Mouse (Mus musculus): Measurements from ENCODE around the gene Nr1i2. TPM values are rescaled to one million over a fixed set of nuclear protein-coding genes. Genes with fewer than 3 reads are reported as not detected.
"Not testable (repeated sequence)": the region's sequence is repeated elsewhere in the genome, so short reads cannot be mapped to it uniquely, and the experiment has no call there.

Gene Nr1i2
- not detected for total RNA-seq (2021)
- long read RNA-seq, experiment 1, result 0 reads
- long read RNA-seq, experiment 2, result 0 reads

DNA sequence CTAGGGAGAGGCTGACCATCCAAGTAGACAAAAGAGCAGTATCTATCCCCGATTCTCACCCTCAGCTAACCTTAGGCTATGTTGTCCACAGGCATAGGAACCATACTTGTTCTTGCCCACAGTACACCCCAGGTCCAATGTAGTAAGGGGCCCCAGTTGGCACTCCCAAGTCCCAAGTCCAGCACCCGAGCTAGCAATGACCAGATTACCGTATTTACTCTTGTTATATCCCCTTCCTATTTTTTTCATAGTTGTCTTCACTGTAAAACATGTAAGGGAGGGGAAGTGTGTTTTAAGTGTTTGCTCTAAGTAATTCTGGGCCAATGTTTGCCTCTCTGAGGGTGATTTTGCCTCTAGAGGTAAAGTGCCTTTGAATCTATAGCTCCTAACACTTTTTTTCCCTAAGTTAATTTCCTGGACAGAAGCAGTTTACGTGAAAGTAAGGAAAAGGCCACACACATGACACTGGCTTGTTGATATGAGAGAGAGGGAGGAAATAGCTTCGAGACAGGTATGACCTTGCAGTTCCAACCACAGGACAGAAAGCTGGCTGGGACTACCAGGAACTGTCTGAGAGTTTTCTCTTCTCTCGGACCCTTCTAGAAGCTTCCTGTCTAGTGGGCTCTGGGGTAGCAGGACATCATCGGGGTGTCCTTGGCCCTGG is at the start of gene Nr1i2:
Nr1i2 (minus strand) TSS at position 140 of the 664 bp plus-strand sequence.
- DNase-seq (ENCODE audit: low spot score in 2 of 2), result no peak

DNA sequence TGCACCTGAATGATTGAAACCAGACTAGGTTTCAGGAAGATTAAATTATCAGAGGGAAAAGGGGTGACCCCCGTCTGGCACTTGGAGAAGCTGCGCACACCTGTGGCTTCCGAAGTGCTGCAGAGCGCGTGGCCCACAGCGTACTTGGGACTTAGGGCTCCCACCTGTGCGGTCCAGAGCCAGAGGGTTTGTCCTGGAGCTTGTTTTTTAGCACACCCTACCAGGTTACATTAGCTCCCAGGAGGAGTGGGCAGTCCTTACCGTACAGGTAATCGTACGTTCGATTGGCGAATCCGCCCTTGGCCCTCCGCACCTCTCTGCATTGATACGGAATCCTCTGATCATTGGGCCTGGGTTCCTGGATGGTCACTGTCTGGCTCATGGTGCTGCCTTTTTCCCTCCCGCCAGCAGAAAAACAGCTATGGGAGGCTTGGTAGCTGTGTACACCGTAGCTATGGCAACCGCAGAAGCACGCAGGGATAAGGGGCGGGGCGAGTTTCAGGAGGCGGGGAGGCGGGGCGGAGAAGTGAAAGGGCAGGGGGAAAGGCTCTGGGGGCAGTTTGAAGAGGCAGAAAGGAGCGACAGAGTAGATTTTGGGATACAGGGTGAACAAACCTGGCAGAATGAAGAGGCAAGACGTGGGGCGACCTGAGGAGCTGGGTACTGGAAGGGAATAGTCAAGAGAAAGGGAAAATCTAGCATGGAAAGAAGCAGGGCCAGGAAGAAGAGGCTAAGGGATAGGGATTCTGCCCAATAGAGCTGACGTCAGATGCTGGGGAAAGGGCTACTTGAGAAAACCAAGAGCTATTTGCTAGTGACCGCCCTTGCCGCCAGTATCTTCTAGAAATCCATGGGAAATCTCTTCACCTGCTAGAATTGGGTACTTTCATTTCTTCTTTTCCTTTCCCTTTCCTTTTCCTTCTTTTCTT is 47.0 kb upstream of the Nr1i2 start, which contains the start of gene Maats1:
Maats1 (minus strand) TSS at position 748 of the 929 bp plus-strand sequence.
- peak; percentile 49 to 62 for DNase-seq (ENCODE audit: low spot score in 2 of 2)

DNA sequence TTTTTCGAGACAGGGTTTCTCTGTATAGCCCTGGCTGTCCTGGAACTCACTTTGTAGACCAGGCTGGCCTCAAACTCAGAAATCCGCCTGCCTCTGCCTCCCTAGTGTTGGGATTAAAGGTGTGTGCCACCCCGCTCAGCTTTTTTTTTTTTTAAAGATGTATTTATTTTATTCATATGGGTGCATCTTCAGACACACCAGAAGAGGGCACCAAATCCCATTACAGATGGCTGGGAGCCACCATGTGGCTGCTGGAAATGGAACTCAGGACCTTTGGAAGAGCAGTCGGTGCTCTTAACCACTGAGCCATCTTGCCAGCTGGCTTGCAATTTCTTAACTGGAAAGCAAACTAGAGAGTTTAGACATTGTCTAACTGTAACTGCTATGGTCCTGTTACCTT is 43.5 kb upstream of the Nr1i2 start:
- DNase-seq (ENCODE audit: low spot score in 2 of 2), result not testable (repeated sequence)

DNA sequence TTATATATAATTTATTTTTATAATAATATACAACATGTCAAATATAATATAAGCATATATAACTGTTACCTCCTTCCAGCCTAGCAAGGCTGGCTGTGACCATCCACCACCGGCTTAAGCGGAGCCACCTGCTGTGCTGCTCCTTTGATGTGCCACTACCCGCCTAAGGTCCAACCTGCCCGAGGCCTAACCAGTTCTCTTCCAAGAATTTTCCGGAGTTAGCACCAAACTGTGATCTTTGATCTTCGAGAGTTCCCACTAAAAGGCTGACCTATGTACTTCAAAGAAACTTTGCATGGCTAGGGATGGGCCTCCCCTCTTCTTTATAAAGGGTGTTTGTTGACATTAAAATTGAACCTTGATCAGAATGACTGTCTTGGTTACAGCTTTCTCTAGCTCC is 39.8 kb upstream of the Nr1i2 start:
- no peak for DNase-seq (ENCODE audit: low spot score in 2 of 2)

DNA sequence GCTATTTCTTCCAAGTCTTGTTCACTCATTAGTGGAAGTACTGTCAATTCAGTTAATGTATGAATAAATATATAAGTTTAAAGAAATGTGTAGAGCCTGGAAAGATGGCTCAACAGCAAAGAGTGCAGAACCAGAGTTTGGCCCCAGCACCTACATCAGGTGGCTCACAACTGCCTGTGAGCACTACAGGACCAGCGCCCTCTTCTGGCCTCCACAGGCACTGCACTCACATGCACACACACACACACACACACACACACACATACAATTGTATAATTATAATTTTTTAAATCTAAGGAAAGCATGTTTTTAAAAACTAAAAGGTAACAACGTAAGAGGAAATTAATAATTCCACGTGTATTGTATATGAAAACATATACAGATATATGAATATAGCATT is 34.7 kb upstream of the Nr1i2 start:
- no peak for DNase-seq (ENCODE audit: low spot score in 2 of 2)

DNA sequence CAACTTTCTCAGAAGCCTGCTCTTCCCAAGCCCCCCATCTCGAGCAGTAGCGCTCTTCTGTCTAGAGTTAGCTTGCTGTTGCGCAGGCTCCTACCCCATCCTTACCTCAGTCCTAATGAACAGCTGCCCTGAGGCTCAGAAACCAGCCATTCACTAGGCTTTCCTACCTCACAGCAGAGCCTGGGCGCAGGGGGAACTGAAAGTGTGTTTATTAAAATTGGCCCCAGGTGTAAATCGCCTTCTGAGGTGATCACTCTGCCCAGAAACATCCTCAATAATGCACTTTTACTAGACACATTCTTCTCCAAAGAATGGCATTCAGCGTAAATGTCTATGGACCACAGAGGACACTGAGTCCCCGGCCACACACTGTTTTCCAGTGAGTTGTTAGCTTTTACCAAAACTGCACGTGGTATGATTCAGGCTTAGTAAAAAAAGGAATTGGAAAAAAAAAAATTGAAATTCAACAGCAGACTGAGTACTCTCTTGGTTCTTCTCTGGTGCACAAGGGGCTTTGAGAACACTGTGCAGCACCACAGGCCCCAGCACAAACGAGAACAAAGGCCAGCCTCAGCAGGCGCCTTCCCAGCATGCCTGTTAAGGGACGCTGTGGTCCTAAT is 32.3 kb upstream of the Nr1i2 start:
- no peak for DNase-seq (ENCODE audit: low spot score in 2 of 2)

DNA sequence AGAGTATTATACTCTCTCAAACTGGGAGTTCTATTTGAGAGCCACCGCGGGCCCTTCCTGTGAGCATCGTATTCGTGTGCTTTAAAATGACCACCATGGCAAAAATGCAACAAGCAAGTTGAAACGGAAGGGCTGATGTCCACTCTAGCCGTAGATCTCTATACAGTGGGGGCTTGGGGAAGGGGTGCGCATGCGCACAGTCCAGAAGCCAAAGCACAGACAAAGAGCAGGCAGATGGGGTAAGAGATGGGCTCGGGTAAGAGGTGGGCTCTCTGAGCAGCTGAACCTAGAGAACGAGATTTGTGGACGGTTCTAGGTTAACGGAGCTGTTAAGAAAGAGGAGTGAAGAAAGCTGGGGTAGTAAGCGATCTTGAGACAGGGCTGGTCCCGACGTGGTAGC is 29.7 kb upstream of the Nr1i2 start:
- no peak for DNase-seq (ENCODE audit: low spot score in 2 of 2)

DNA sequence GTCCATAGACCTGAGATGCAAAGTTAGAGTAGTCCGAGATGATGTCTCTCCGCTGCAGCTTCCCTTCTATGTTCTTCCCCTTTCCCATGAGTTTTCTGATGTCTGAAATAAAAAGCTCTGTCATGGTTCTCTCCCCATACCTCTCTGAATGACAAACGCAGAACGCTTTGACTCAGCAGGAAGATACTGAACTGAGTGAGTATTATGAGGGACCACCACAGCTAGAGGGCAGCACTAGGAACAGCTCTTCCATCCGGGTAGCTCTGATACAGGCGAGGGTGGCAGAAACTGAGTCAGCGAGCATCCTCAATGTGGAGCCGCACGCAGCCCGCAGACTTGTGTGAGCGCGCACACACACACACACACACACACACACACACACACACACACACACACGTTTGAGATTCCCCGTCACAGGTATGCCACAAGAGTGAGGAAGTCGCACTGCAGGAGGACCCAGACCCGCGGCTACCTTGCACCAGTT is 26.9 kb upstream of the Nr1i2 start:
- peak; percentile 54 to 67 for DNase-seq (ENCODE audit: low spot score in 2 of 2)

DNA sequence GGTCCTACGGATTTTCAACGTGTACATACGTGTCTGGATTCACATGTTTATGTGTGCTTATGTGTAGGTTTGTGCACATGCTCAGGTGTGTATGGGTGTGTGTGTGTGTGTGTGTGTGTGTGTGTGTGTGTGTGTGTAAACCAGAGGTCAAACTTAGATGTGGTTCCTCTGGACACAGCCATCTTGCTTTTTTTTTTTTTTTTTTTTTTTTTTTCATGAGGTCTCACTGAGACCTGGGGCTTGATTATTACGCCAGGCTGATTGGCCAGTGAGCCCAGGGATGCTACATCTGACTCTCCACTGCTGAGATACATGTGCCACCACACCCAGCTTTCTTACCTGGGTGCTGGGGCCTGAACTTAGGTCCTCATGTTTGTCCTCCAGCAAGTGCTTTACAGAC is 24.5 kb upstream of the Nr1i2 start:
- DNase-seq (ENCODE audit: low spot score in 2 of 2), result no peak

DNA sequence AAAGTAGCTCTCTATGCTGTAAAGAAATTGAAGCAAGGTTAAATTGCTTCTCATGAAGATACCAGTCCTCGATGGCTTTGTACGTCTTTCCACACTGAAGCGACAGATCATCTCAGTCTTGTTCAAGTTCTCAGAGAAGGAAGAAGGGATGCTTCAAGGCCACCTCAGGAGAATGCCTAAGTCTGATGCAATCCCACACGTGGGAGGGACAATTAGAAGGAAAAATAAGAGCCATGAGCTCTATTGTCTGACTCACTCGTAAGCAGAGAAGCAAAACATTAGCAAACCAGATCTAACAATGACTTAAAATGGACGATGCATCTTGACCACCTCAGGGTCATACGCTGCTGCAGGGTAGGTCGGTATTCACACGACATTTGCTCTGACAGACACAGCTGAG is 23.9 kb upstream of the Nr1i2 start:
- no peak for DNase-seq (ENCODE audit: low spot score in 2 of 2)

DNA sequence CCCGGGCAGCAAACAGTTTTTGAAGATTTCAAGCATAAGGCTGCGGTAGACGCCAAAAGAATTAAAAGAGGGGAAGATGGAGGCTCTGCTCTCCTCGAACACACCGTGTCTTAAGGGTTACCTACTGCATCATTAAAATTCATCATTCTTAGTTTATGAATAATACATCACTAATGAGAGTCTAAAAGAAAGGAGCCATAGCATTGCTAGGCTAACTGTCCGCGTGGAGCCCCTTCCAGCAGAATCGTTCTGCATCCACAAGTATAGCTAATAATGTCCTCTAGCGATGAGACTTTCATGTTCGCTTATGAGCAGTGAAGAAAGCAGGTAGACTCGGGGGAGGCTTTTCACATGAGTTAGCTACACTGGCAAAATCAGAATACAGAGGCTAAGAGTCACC is 13.6 kb upstream of the Nr1i2 start:
- no peak for DNase-seq (ENCODE audit: low spot score in 2 of 2)

DNA sequence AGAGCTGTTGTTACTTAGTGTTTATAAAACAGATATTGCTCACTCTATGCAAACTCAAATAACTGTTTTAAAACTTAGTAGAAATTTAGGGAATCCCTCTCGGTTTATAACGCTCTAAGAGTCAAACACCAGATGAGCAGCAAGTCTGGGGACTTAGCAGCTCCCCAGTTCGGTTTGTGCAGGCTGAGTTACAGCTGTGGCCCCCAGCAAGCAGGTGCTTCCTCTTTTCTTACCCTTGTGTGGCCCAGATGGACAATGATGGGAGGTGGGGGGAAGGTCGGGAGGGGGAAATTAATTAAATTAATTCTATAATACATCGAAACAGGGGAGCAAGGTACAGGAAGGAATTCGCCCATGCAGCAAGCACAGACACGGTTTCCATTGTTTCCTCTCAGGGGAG is 13.0 kb upstream of the Nr1i2 start:
- DNase-seq (ENCODE audit: low spot score in 2 of 2), result no peak

DNA sequence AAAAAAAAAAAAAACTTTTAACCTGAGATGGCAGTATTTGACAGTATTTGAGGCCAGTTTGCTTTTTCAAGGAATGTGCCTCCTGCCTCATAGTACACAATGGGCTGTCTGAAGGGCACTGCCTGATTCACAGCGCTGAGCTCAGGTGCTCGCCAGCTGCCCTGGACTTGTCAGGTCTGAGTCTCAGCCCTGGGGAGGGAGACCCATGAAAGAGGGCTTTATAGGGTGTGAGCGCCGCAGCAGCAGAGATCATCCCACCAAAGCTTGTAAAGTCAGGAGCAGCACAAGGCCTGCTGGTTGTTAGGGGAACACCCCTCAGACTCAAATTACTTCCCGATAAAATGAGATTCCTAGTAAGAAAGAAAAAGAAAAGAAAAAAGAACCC is 12.6 kb upstream of the Nr1i2 start:
- no peak for DNase-seq (ENCODE audit: low spot score in 2 of 2)

DNA sequence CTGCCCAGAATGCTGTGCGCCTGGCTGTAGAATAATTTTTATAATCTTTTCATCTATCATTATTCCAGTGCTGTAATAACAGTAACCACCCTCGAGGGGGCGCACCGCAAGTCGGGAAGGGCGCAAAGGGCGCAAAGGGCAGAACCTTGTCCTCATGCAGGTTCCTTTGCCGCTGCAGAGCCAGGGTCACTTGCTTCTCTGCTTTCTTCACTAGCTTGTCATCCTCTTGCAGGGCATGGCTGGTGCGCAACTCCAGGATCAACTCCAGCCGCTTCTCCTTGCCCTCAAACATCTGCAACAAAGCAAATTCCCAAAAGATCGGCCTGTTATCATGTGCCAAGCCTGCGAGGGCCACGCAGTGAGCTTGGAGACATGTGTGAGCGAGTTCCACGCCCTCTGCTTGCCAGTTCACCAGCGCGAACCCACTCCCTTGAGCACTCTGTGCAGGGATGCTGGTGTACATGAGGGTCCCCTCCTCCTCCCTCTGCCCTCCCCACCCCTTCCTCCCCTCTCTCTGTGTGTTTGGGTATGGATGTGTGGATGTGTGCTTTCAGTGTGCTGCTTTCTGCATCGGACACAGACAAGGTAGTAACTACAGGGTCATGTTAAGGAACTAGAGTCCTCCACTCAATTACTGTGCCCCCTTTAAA is 12.1 kb upstream of the Nr1i2 start:
- no peak for DNase-seq (ENCODE audit: low spot score in 2 of 2)

DNA sequence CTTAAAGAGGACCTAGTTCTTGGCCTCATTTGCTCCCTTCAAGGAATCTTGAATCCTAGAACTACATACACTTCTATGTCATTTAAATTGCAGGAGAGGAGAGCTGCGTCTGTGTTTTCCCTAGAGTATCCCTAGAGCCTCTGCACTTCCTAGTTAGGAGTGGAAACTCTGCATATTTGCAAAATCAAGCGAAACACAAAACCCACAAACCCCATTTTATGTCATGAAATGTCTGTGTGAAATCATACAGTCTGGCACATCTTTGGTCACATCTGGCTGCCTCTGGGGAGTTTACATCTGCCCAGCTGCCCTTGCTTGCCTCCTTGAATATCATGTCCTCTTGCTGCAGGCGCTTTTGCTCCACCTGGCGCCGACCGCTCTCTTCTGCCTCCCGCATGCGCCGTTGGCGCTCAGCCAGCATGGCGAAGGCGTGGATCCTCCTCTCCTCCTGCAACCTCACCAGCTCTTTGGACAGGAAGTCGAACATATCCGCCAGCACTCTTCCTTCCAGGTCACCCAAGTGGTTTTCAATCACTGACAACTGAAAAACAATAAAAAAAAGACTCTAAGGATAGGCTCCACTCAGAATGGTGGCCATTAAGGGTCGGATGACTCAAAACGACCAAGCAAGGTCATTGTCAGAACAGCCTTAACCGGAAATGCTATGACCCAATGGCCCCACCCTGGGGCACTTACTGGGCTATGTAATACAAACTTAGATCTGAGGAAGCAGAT is 10.0 kb upstream of the Nr1i2 start:
- no peak for DNase-seq (ENCODE audit: low spot score in 2 of 2)

DNA sequence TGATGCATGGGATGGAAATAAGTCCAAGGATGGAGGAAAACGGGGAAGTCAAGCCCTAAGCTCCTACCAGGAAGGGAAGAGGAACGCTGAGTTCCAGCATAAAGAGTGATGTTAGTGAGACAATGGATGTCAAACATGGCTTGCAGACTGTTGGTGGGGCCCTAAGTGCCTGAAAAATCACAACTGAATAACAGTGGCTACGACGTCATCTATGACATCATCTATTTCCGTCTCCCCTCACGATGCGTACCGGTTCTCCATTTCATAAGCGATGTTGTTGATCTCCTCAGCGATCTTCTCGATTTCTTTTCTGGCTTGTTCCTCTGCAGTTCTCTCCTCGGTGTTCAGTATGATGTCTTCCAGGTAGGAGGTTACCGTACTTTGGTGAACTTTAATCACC is 7.7 kb upstream of the Nr1i2 start:
- no peak for DNase-seq (ENCODE audit: low spot score in 2 of 2)

DNA sequence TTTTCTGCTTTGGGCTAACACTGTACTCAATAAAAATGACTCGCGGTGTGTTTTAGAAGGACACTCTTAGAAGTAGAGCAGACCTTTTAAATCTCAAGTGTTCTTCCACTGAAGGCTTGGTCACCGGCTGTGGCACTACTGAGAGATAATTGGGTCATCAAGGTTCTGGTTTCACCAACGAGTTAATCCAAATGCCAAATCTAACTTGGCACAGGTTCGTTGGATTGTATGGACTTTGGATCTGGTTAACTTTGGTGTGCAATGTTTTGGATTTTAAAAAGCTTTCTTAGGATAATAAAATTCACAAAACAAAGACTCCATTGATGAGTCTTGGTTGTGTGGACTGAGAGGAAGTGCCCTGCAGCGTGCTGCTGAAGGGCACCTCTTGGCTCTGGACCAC is 3.8 kb upstream of the Nr1i2 start:
- DNase-seq (ENCODE audit: low spot score in 2 of 2), result no peak

DNA sequence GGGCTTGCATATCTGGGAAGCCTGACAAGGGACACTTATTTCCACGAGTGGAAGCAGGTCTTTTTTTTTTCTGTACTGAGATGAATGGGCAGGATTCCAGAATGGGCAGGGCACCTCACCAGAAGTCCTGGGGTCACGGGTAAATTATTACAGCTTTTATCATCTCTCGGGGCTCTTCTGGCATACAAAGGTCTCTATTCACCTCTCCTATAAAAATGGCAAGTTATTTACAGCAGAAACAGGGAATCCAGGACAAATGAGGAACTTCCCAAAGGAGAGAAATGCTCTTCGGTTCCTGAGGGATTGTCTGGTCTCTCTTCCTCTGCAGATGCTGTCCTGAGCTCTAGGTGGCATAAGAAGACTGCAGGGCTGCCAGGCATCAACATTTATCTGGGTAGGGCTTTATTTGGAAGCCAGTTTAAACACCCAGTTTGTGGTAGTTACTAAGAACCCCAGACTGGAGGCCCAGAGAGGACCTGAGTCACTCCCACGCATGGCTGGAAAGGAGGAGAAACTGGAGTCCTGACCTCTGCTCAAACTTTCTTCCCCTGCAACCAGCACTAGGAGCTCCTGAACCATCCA is 816 bp upstream of the Nr1i2 start:
- DNase-seq (ENCODE audit: low spot score in 2 of 2), result no peak

DNA sequence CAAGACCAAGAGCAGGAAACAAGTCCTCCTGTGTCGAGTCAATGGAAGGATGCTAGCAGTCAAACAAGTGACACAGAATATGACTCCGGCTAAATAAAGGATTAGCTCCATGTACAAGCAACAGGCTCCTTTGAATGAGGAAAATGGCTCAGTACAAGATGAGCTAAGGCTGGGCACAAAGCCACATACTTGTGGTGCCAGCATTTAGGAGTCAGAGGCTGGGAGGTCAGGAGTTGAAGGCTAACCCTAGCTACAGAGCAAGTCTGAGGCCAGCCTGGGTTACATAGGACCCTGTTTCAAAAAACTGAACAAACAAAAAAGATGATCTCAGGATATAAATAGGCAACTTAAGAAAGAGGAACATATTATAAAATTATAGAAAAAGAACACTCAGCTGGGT is 4.5 kb downstream of the Nr1i2 start:
- DNase-seq (ENCODE audit: low spot score in 2 of 2), result no peak

DNA sequence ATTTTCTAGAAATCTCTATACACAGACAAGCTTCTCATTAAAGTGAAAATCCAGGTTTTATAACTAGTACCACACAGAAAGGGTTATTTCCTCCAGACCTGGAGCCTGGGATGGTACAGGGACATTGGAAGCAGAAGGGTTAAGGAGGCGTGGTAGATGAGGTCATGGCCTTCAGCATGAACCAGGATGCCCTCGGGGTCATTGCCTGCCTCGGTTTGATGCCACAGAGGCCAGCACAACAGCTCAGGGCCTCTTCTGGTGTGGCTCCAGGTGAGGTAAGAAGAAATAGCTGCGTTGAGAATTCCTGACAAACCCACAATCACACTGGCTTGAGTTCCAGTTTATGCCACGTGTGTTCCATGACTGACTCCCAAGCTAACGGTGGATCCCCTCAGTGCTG is 5.8 kb downstream of the Nr1i2 start:
- no peak for DNase-seq (ENCODE audit: low spot score in 2 of 2)
